Mouse (Mus musculus): ENCODE results near the gene Lamtor1. TPM values are rescaled to one million over a fixed set of nuclear protein-coding genes. Genes with fewer than 3 reads are reported as not detected.
A peak's percentile ranks its signal among the peaks of the same experiment; 100 is the strongest.

Lamtor1 gene
- polyA plus RNA-seq, 1 experiment from 2014 or later, result 135 TPM

DNA sequence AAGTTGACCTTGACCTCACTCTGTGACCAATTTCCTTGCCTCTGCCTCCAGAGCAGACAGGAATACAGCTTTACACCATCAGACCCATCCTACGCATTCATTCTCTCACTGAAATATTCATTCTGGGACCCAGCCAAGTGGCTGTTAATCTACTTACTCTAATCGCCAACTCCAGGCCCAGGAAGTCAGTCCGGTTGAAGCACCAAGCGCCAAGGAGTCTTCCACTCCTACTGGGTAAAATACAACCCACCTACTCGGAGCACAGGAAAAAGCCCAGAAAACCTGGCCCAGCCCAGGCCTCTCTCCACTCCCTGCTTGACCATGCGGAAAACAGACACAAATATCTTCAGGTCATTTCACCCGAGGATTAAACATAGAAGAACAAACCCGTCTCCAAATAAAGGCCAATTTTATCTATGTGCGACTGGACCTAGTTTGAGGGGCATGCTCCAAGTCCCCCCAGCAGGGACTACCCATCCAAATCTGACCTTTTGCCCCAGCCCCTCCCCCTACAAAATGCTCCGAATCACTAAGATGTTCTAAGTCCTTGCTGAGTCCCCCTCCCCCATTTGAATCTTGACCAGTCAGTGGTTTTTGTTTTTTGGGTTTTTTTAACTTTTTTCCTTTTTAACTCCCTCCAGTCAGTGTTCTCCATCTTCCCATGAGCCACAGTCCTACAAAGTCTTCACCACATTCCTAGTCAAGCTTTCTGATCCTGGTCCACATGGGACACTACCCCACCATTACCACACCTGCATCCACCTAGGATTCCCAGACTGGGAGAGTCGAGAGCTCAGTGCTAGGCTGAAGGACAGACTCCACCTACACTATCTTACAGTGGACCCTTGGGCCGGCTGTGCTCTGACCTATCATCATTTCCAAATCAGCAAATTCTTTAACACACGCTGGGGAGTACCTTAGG, 37.2 kb upstream of the Lamtor1 start:
- WGBS, result 54% methylated on average over 13 of the region's 13 CpGs
- H3K4me2 ChIP-seq (replicated peaks), result no peak overlapping the region

DNA sequence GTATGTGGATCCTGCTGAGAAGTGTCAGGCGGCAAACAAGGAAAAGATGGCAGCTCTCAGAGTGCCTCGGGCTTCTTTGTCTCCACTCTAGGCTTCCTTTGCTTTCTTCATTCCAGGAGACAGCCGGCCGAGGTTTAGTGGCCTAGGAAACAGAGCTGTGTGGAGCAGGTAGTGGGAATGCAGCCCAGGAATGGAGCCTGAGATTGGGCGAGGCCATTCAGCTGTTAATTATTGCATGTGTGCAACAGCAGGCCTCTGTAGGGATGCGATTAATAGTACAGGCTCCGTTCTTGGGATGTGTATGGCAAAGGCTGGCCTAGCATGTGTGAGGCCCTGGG, 36.6 kb upstream of the Lamtor1 start:
- Histone ChIP-seq H3K27ac (no peak overlapping the region), H3K4me3 (replicated peaks; ENCODE audit: low read length) (no peak overlapping the region), H3K27me3 (ENCODE audit: control insufficient read depth, insufficient read depth, low read length) (no peaks in the 10 kb centered on the region), H3K4me1 (replicated peaks; ENCODE audit: control insufficient read depth, insufficient read depth, low read length) (no peaks in the 10 kb centered on the region), H3K4me2 (replicated peaks) (no peak overlapping the region), H3K36me3 (replicated peaks; ENCODE audit: control insufficient read depth, insufficient read depth) (no peaks in the 10 kb centered on the region), H3K9ac (no peak overlapping the region), H3K9me3 (ENCODE audit: control insufficient read depth, low read length) (no peaks in the 10 kb centered on the region)
- DNase-seq (ENCODE audit: low spot score) (peak; percentile 28), ATAC-seq (ENCODE audit: low FRiP score) (no peak)
- 45% methylated on average over 7 of the region's 7 CpGs for WGBS

More for the DNA sequence above, 37.2 kb upstream of the Lamtor1 start:
- Histone ChIP-seq H3K27ac (no peak overlapping the region), H3K9me3 (ENCODE audit: control insufficient read depth, low read length) (no peaks in the 10 kb centered on the region), H3K4me3 (replicated peaks; ENCODE audit: low read length) (no peak overlapping the region), H3K27me3 (ENCODE audit: control insufficient read depth, insufficient read depth, low read length) (no peaks in the 10 kb centered on the region), H3K9ac (no peak overlapping the region), H3K36me3 (replicated peaks; ENCODE audit: control insufficient read depth, insufficient read depth) (no peaks in the 10 kb centered on the region), H3K4me1 (replicated peaks; ENCODE audit: control insufficient read depth, insufficient read depth, low read length) (no peaks in the 10 kb centered on the region)
- DNase-seq (ENCODE audit: low spot score), result no peak
- no peak for ATAC-seq (ENCODE audit: low FRiP score)

DNA sequence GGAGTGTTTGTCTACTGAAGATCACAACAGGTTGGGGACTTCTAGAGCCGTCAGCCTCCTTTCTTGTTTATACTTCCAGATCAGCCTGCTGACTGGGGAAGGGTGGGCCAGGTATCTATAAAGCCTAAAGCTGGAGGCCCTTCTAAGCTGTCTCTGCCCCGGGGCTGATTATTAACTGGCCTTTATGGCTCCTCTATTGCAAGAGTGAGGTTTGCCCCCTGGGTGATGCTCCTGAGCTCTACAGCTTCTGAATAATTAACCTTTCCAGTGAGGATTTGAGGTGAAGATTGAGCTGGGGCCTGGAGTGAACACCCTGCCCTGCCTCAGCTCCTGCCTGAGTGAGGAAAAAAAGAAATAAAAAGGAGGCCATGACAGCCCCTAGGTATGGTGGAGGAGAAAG, 35.1 kb upstream of the Lamtor1 start, which contains the start of gene Folr1:
Gene Folr1 (minus strand): TSS at position 160 of the 400 bp plus-strand sequence.
- DNase-seq (ENCODE audit: low spot score), result no peak
- Histone ChIP-seq H3K4me1 (replicated peaks; ENCODE audit: control insufficient read depth, insufficient read depth, low read length) (no peaks in the 10 kb centered on the region), H3K36me3 (replicated peaks; ENCODE audit: control insufficient read depth, insufficient read depth) (no peaks in the 10 kb centered on the region), H3K4me3 (replicated peaks; ENCODE audit: low read length) (no peak within 1 kb of the TSS), H3K9me3 (ENCODE audit: control insufficient read depth, low read length) (no peaks in the 10 kb centered on the region), H3K9ac (no peak within 1 kb of the TSS), H3K27ac (no peak within 1 kb of the TSS), H3K4me2 (replicated peaks) (no peak within 1 kb of the TSS), H3K27me3 (ENCODE audit: control insufficient read depth, insufficient read depth, low read length) (no peaks in the 10 kb centered on the region)
- WGBS, result 71% methylated on average over 2 of the region's 2 CpGs
- no peak for ATAC-seq (ENCODE audit: low FRiP score)

DNA sequence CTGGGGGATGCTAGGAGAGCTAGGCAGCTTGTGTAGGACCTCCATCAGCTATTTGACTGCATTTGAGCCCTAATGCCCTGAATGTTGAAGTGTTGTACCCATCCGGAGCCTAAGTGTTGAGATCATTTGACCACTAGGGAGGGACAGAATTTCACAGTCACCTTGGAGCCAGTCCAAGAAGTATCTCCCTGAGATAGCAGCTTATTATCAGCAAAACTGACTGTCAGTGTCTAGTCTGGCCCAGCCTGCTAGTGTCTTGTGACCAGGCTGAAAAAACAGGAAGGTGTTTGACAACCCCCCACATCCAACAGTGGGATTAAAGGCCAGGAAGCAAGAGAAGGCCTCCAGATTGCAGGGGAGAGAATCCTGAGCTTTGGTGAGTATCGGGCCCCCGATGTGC, 34.4 kb upstream of the Lamtor1 start:
- no peaks in the 10 kb centered on the region for H3K4me1 ChIP-seq (replicated peaks; ENCODE audit: control insufficient read depth, insufficient read depth, low read length)
- H3K9ac ChIP-seq, result no peak overlapping the region
- H3K4me3 ChIP-seq (replicated peaks; ENCODE audit: low read length), result no peak overlapping the region
- no peak overlapping the region for H3K4me2 ChIP-seq (replicated peaks)
- H3K9me3 ChIP-seq (ENCODE audit: control insufficient read depth, low read length), result no peaks in the 10 kb centered on the region
- DNase-seq (ENCODE audit: low spot score) (no peak), ATAC-seq (ENCODE audit: low FRiP score) (no peak)
- WGBS, result 89% methylated on average over 3 of the region's 3 CpGs
- no peak overlapping the region for H3K27ac ChIP-seq
- no peaks in the 10 kb centered on the region for H3K27me3 ChIP-seq (ENCODE audit: control insufficient read depth, insufficient read depth, low read length)
- H3K36me3 ChIP-seq (replicated peaks; ENCODE audit: control insufficient read depth, insufficient read depth), result no peaks in the 10 kb centered on the region

DNA sequence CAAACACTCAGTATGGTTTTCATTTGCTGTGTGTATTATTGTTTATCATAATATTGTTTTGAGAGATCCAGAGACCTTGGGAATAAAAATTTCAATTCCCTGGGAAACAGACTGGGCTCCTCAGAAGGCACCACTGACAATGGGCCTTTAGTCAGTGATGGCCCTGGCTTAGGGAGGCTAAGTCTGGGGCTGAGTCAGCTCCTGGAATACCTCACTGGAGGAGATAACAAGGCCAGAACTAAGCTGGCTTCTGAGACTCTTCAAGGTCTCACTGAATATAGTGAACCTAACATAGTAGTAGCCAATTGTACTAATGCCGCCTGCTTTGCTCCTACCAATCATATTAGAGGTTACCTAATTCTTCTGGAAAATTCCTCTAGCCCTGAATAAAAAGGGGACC, 29.7 kb upstream of the Lamtor1 start:
- H3K9me3 ChIP-seq (ENCODE audit: control insufficient read depth, low read length), result no peaks in the 10 kb centered on the region
- H3K36me3 ChIP-seq (replicated peaks; ENCODE audit: control insufficient read depth, insufficient read depth), result no peaks in the 10 kb centered on the region
- H3K27me3 ChIP-seq (ENCODE audit: control insufficient read depth, insufficient read depth, low read length), result no peaks in the 10 kb centered on the region
- DNase-seq (ENCODE audit: low spot score), result no peak
- H3K9ac ChIP-seq, result no peak overlapping the region
- no peak overlapping the region for H3K27ac ChIP-seq
- ATAC-seq (ENCODE audit: low FRiP score), result no peak
- 97% methylated on average over 1 of the region's 1 CpGs for WGBS
- no peaks in the 10 kb centered on the region for H3K4me1 ChIP-seq (replicated peaks; ENCODE audit: control insufficient read depth, insufficient read depth, low read length)
- H3K4me2 ChIP-seq (replicated peaks), result no peak overlapping the region
- no peak overlapping the region for H3K4me3 ChIP-seq (replicated peaks; ENCODE audit: low read length)

DNA sequence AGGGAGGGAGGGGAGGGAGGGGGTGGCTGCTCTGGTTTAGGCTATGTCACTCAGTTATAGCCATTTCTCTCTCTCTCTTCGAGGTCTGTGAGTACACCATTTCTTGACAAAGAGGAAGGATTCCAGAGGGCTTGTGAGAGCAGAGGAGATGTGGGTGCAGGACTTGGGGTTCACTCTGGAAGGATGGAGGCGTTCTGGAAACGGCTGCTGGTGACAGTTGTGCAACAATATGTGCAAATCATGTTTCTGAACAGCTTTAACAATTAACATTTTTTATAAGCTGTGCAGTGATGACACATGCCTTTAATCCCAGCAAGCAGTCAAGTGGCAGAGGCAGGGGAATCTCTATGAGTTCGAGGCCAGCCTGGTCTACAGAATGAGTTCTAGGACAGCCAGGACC, 24.8 kb upstream of the Lamtor1 start:
- H3K4me1 ChIP-seq (replicated peaks; ENCODE audit: control insufficient read depth, insufficient read depth, low read length), result no peaks in the 10 kb centered on the region
- DNase-seq (ENCODE audit: low spot score) (no peak), ATAC-seq (ENCODE audit: low FRiP score) (no peak)
- no peaks in the 10 kb centered on the region for H3K36me3 ChIP-seq (replicated peaks; ENCODE audit: control insufficient read depth, insufficient read depth)
- no peaks in the 10 kb centered on the region for H3K27me3 ChIP-seq (ENCODE audit: control insufficient read depth, insufficient read depth, low read length)
- 77% methylated on average over 4 of the region's 4 CpGs for WGBS
- H3K4me3 ChIP-seq (replicated peaks; ENCODE audit: low read length), result no peak overlapping the region
- H3K9me3 ChIP-seq (ENCODE audit: control insufficient read depth, low read length), result no peaks in the 10 kb centered on the region
- no peak overlapping the region for H3K27ac ChIP-seq
- H3K9ac ChIP-seq, result no peak overlapping the region
- H3K4me2 ChIP-seq (replicated peaks), result no peak overlapping the region

DNA sequence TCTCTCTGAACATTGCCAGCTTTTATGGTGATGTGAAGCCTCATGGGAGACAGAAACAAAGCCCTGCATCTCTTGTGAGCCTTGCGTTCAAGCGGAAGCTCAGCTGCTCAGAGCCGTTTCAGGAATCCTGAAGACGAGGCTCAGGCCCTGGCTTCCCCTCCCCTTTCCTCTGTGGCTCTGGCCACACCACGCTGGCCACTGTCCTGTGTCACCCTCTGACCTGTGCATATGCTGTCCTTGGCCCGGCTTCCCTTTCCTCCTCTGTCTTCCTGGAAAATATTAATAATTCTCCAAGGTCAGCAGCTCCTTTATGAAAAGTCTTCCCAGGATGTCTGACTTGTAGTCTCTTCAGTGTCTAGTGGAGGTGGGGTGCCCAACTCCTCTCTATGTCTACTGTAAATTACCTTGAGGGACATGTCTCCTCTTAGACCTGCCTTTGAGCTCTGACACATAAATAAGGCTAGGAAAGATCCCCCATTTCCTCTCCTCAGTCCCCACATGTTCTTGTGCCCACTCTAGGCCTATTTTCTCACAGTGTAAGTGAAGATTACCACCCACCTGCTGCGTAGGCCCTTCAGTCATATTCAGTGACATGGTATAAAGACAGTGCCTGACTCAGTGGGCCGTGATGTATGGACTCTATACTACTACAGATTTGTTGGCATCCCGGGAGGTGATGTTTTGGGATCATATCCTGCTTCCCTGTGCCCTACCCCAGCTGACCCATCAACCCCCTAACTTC, 23.1 kb upstream of the Lamtor1 start:
- DNase-seq (ENCODE audit: low spot score) (no peak), ATAC-seq (ENCODE audit: low FRiP score) (no peak)
- H3K9me3 ChIP-seq (ENCODE audit: control insufficient read depth, low read length), result no peaks in the 10 kb centered on the region
- no peak overlapping the region for H3K4me2 ChIP-seq (replicated peaks)
- no peak overlapping the region for H3K9ac ChIP-seq
- 63% methylated on average over 9 of the region's 9 CpGs for WGBS
- no peaks in the 10 kb centered on the region for H3K36me3 ChIP-seq (replicated peaks; ENCODE audit: control insufficient read depth, insufficient read depth)
- H3K4me3 ChIP-seq (replicated peaks; ENCODE audit: low read length), result no peak overlapping the region
- H3K27ac ChIP-seq, result no peak overlapping the region
- H3K4me1 ChIP-seq (replicated peaks; ENCODE audit: control insufficient read depth, insufficient read depth, low read length), result no peaks in the 10 kb centered on the region
- no peaks in the 10 kb centered on the region for H3K27me3 ChIP-seq (ENCODE audit: control insufficient read depth, insufficient read depth, low read length)

DNA sequence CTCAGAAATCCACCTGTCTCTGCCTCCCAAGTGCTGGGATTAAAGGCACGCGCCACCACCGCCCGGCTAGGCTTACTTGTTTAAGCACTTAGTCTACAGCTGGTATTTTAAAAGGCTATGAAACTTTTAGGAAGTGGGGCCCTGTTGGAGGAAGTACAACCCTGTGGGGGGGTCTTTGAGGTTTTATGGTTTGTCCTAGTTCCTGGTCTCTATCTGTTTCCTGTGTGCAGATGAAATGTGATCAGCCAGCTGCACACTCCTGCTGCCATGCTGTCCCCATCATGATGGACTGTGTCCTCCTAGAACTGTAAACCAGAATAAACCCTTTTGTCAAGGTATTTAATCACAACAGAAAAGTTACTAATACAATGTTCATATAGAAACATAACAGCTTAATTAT, 21.5 kb upstream of the Lamtor1 start:
- Histone ChIP-seq H3K9ac (no peak overlapping the region), H3K27ac (no peak overlapping the region), H3K36me3 (replicated peaks; ENCODE audit: control insufficient read depth, insufficient read depth) (no peaks in the 10 kb centered on the region), H3K4me3 (replicated peaks; ENCODE audit: low read length) (no peak overlapping the region), H3K4me2 (replicated peaks) (no peak overlapping the region), H3K27me3 (ENCODE audit: control insufficient read depth, insufficient read depth, low read length) (no peaks in the 10 kb centered on the region), H3K9me3 (ENCODE audit: control insufficient read depth, low read length) (no peaks in the 10 kb centered on the region), H3K4me1 (replicated peaks; ENCODE audit: control insufficient read depth, insufficient read depth, low read length) (no peaks in the 10 kb centered on the region)
- DNase-seq (ENCODE audit: low spot score) (no peak), ATAC-seq (ENCODE audit: low FRiP score) (no peak)
- 93% methylated on average over 4 of the region's 4 CpGs for WGBS

DNA sequence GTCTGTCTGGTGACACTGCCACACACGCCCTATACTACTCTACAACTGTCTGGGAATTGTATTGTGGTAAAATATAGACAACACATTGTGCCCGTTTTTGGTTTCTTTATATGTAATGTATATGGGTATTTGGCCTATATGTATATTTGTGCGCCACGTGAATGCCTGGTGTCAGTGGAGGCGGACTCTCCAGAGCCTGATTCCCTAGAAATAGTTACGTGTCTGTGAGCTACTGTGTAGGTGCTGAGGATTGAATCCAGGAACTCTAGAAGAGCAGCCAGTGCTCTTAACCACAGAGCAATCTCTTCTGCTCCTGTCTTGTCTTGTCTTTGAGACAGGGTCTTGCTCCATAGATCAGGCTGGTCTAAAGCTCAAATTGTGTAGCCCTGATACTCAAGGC, 19.4 kb upstream of the Lamtor1 start:
- DNase-seq (ENCODE audit: low spot score) (no peak), ATAC-seq (ENCODE audit: low FRiP score) (no peak)
- WGBS, result 87% methylated on average over 6 of the region's 6 CpGs
- no peaks in the 10 kb centered on the region for H3K27me3 ChIP-seq (ENCODE audit: control insufficient read depth, insufficient read depth, low read length)
- no peak overlapping the region for H3K4me3 ChIP-seq (replicated peaks; ENCODE audit: low read length)
- no peaks in the 10 kb centered on the region for H3K9me3 ChIP-seq (ENCODE audit: control insufficient read depth, low read length)
- no peak overlapping the region for H3K4me2 ChIP-seq (replicated peaks)
- H3K27ac ChIP-seq, result no peak overlapping the region
- no peak overlapping the region for H3K9ac ChIP-seq
- no peaks in the 10 kb centered on the region for H3K36me3 ChIP-seq (replicated peaks; ENCODE audit: control insufficient read depth, insufficient read depth)
- H3K4me1 ChIP-seq (replicated peaks; ENCODE audit: control insufficient read depth, insufficient read depth, low read length), result no peaks in the 10 kb centered on the region

Measured in hindbrain, embryonic 14.5 days (tissue).